Mouse (Mus musculus): ENCODE data around the gene Gm14406. TPM values are rescaled to one million over a fixed set of nuclear protein-coding genes. Genes with fewer than 3 reads are reported as not detected.

The Gm14406 gene
- polyA plus RNA-seq, 1 experiment from 2014 or later = not detected

Other genes starting within 250 kb of the Gm14406 start
- 5.5 and 6.6 TPM in 2 replicates for gene Gm14418, start 179.9 kb downstream of the Gm14406 start, polyA plus RNA-seq (2015; fragmentation: Nextera tagmentation; extraction: Ambion mirVana)
- gene Zfp970, start 113.5 kb downstream of the Gm14406 start, polyA plus RNA-seq (2015; fragmentation: Nextera tagmentation; extraction: Ambion mirVana) = 5.8 and 7.4 TPM in 2 replicates
- 2.2 and 2.8 TPM in 2 replicates for gene Gm14403, start 80.0 kb downstream of the Gm14406 start, polyA plus RNA-seq (2015; fragmentation: Nextera tagmentation; extraction: Ambion mirVana)
- gene Gm14322, start 181.1 kb upstream of the Gm14406 start, polyA plus RNA-seq (2015; fragmentation: Nextera tagmentation; extraction: Ambion mirVana) = 5.5 and 5.7 TPM in 2 replicates

Measured in neural tube, embryonic 15.5 days (tissue).